Mouse (Mus musculus): ENCODE measurements around the gene Nomo1. TPM values are rescaled to one million over a fixed set of nuclear protein-coding genes. Genes with fewer than 3 reads are reported as not detected.
A peak's percentile ranks its signal among the peaks of the same experiment; 100 is the strongest.

Gene Nomo1
- polyA plus RNA-seq (2016; fragmentation: Nextera tagmentation; extraction: Ambion mirVana) = 47.8 and 54.4 TPM in 2 replicates

DNA sequence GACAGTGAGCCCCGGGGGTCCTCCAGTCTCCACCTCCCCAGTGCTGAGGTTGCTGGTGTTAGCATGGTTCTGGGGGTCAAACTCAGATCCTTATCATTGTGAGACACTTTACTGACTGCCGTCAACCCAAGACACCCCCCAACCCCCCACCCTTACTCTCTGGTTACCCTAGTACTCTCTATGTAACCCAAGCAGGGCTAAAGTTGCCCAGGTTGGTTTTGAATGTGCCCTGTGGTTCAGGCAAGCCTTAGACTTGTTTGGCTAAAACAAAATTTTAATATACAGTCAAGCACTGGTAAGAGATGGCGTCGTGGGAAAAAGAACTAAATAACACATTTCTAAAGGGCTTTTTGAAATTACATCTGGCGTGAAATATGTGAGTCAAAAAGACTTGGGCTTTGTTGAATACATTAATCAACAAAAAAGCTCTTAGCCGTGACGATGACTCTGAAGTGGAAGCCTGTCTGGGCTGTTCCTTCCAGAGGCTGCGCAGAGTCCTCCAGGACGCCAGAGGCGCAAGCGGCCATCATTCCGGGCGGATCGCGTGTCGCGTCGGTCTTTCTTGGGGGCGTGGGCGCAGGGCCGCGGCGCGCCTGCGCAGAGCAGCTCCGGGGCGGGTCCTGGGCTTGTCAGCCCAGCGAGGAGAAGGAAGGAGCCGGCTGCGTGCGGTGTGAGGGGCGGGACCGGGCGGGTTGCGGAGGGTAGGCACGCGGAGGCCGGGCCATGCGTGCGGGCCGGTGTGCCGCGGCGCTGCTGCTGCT lies at the start of gene Nomo1:
Nomo1 (plus strand) TSS at position 590 of the 761 bp plus-strand sequence.
- Histone ChIP-seq H3K36me3 (peaks cover 4% of the 10 kb centered on the region; the same call in 1 of the 2 replicates), H3K4me1 (replicated peaks) (peaks cover 17% of the 10 kb centered on the region), H3K4me2 (peak within 1 kb of the TSS; percentile 90), H3K27me3 (replicated peaks) (peaks cover 7% of the 10 kb centered on the region; the same call in 1 of the 2 replicates), H3K27ac (ENCODE audit: poor library complexity, severe bottlenecking) (no peak within 1 kb of the TSS), H3K9ac (peak within 1 kb of the TSS; percentile 87), H3K9me3 (replicated peaks) (no peaks in the 10 kb centered on the region), H3K4me3 (peak within 1 kb of the TSS; percentile 88)
- ATAC-seq (ENCODE audit: insufficient number of reproducible peaks, low FRiP score) = peak; percentile 95
- 6% methylated on average over 43 of the region's 44 CpGs for WGBS

DNA sequence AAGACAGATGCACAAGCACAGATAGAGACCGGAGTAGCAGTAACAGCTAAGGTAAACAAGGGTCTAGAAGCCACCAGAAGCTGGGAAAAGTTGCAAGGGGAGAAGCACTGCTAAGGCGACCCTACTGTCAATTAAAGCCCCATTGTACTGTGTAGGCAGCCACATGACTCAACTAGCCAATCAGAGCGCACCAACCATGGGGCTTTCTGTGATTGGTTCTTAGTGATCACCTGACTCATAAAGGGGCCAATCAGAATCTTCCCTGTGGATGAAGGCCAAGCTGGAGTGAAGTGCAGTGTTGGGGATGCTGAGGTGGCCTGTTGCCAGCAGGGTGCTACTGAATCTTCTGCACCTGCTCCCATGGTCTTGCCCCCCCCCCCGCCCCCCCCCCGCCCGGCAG lies 46.6 kb upstream of the Nomo1 start:
- Histone ChIP-seq H3K27me3 (replicated peaks) (peaks cover 9% of the 10 kb centered on the region; the same call in 1 of the 2 replicates), H3K36me3 (no peaks in the 10 kb centered on the region), H3K9ac (no peak overlapping the region), H3K27ac (ENCODE audit: poor library complexity, severe bottlenecking) (no peak overlapping the region), H3K4me2 (no peak overlapping the region), H3K9me3 (replicated peaks) (no peaks in the 10 kb centered on the region), H3K4me1 (replicated peaks) (no peaks in the 10 kb centered on the region), H3K4me3 (no peak overlapping the region)
- ATAC-seq (ENCODE audit: insufficient number of reproducible peaks, low FRiP score) = no peak
- WGBS = 73% methylated on average over 6 of the region's 6 CpGs

GRCm38 (mm10) chr7:45988344-45988743 lies 45.2 kb upstream of the Nomo1 start:
- WGBS = 80% methylated on average over 1 of the region's 1 CpGs
- Histone ChIP-seq H3K9ac (no peak overlapping the region), H3K4me3 (no peak overlapping the region), H3K36me3 (no peaks in the 10 kb centered on the region), H3K9me3 (replicated peaks) (no peaks in the 10 kb centered on the region), H3K27ac (ENCODE audit: poor library complexity, severe bottlenecking) (no peak overlapping the region), H3K27me3 (replicated peaks) (0 out of 2 replicates have a peak, but pooled peaks cover 6% of the 10 kb centered on the region), H3K4me2 (no peak overlapping the region), H3K4me1 (replicated peaks) (no peaks in the 10 kb centered on the region)
- no peak for ATAC-seq (ENCODE audit: insufficient number of reproducible peaks, low FRiP score)

- Histone ChIP-seq H3K9ac (no peak overlapping the region), H3K27me3 (replicated peaks) (0 out of 2 replicates have a peak, but pooled peaks cover 13% of the 10 kb centered on the region), H3K36me3 (no peaks in the 10 kb centered on the region), H3K9me3 (replicated peaks) (no peaks in the 10 kb centered on the region), H3K4me3 (no peak overlapping the region), H3K27ac (ENCODE audit: poor library complexity, severe bottlenecking) (no peak overlapping the region), H3K4me2 (no peak overlapping the region), H3K4me1 (replicated peaks) (no peaks in the 10 kb centered on the region)
- WGBS = 76% methylated on average over 8 of the region's 8 CpGs
- no peak for ATAC-seq (ENCODE audit: insufficient number of reproducible peaks, low FRiP score)
These were observed 41.0 kb upstream of the Nomo1 start for GRCm38 (mm10) chr7:45992470-45992869.

GRCm38 (mm10) chr7:46000577-46000976 lies 32.9 kb upstream of the Nomo1 start:
- WGBS = 86% methylated on average over 4 of the region's 4 CpGs
- Histone ChIP-seq H3K4me2 (no peak overlapping the region), H3K9me3 (replicated peaks) (no peaks in the 10 kb centered on the region), H3K27me3 (replicated peaks) (peaks cover 19% of the 10 kb centered on the region), H3K9ac (no peak overlapping the region), H3K4me1 (replicated peaks) (no peaks in the 10 kb centered on the region), H3K4me3 (no peak overlapping the region), H3K27ac (ENCODE audit: poor library complexity, severe bottlenecking) (no peak overlapping the region), H3K36me3 (no peaks in the 10 kb centered on the region)
- no peak for ATAC-seq (ENCODE audit: insufficient number of reproducible peaks, low FRiP score)

DNA sequence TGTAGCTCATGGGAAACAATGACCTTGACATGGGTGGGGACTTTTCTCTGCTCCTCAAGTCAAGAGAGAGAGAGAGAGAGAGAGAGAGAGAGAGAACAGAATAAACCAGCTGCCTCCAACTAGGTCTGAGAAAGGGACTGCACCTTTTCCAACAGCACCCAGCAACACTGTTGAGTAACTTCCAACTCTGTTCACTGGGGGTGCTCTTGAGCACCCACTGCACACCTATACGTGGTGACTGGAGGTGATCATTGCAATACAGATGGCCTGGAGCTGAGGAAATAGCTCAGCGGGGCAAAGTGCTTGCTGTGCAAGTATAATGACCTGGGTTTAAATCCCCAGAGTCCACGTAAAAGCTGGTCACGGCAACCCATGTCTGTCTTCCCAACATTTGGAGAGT lies 30.8 kb upstream of the Nomo1 start:
- Histone ChIP-seq H3K9me3 (replicated peaks) (no peaks in the 10 kb centered on the region; the same call in 1 of the 2 replicates), H3K4me2 (no peak overlapping the region), H3K27me3 (replicated peaks) (peaks cover 14% of the 10 kb centered on the region), H3K36me3 (no peaks in the 10 kb centered on the region), H3K9ac (no peak overlapping the region), H3K27ac (ENCODE audit: poor library complexity, severe bottlenecking) (no peak overlapping the region), H3K4me3 (no peak overlapping the region), H3K4me1 (replicated peaks) (no peaks in the 10 kb centered on the region)
- no peak for ATAC-seq (ENCODE audit: insufficient number of reproducible peaks, low FRiP score)
- 59% methylated on average over 4 of the region's 4 CpGs for WGBS

- no peak for ATAC-seq (ENCODE audit: insufficient number of reproducible peaks, low FRiP score)
- H3K4me3 ChIP-seq = no peak overlapping the region
These were observed 23.9 kb upstream of the Nomo1 start for GRCm38 (mm10) chr7:46009578-46009977.

DNA sequence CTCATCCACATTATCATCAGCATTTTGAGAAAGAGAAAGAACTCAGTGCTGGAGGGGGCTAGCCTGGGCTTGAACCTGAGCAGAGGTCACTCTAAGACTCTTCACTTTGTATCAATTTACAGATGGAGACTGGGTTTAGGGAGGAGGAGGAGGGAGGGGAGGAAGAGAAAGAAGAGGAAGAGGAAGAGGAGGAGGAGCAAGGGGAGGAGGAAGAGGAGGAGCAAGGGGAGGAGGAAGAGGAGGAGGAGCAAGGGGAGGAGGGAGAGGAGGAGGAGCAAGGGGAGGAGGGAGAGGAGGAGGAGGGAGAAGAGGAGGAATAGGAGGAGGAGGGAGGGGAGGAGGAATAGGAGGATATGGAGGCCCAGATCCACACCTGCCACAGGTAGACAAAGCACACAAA lies 21.4 kb upstream of the Nomo1 start:
- H3K4me2 ChIP-seq = no peak overlapping the region
- peaks cover 13% of the 10 kb centered on the region for H3K4me1 ChIP-seq (replicated peaks)
- no peak overlapping the region for H3K9ac ChIP-seq
- H3K36me3 ChIP-seq = no peaks in the 10 kb centered on the region
- no peak overlapping the region for H3K4me3 ChIP-seq
- H3K27me3 ChIP-seq (replicated peaks) = peaks cover 8% of the 10 kb centered on the region; the same call in 1 of the 2 replicates
- H3K9me3 ChIP-seq (replicated peaks) = no peaks in the 10 kb centered on the region
- H3K27ac ChIP-seq (ENCODE audit: poor library complexity, severe bottlenecking) = no peak overlapping the region
- no peak for ATAC-seq (ENCODE audit: insufficient number of reproducible peaks, low FRiP score)

More at GRCm38 (mm10) chr7:46009578-46009977, 23.9 kb upstream of the Nomo1 start:
- Histone ChIP-seq H3K27ac (ENCODE audit: poor library complexity, severe bottlenecking) (no peak overlapping the region), H3K36me3 (no peaks in the 10 kb centered on the region), H3K27me3 (replicated peaks) (peaks cover 19% of the 10 kb centered on the region; the same call in 1 of the 2 replicates), H3K4me1 (replicated peaks) (peaks cover 13% of the 10 kb centered on the region), H3K4me2 (no peak overlapping the region), H3K9me3 (replicated peaks) (no peaks in the 10 kb centered on the region; the same call in 1 of the 2 replicates), H3K9ac (no peak overlapping the region)
- WGBS = 21% methylated on average over 5 of the region's 5 CpGs

DNA sequence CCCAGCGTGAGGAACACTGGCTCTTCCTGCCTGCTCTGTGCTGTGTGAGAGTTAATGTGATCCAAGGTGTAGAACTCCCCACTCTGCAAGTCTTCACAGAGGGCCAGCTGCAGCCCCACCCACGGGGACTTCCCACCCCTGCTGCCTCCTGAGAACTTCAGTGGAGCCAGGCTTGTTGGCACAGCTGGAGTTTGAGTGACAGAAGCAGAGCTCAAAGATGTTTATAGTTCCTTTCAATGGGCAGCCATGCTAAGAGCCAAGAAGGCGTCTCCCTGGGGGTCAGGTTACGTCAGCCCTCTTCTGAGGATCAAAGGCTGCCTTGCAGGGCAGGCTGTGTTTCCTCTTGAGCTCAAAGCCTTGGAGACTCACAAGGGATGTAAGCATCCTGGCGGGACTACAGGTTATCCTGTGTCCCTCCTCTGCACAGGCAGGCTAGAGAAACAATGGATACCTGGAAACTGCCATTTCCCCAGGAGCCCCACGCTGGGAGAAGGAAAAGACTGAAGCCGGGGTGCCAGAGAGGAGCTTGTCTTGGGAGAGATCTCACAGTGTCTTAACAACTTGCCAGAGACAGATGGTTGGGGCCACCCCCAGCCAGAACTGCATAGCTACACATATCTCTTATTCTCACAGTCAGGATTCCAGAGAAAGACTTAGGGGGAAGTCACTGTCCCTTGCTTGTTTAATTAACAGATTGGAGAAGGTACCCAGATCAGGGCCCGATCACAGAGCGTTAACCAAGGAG lies 20.1 kb upstream of the Nomo1 start:
- H3K27me3 ChIP-seq (replicated peaks) = peaks cover 2% of the 10 kb centered on the region; the same call in 1 of the 2 replicates
- WGBS = 19% methylated on average over 9 of the region's 9 CpGs
- no peak overlapping the region for H3K4me3 ChIP-seq
- H3K36me3 ChIP-seq = no peaks in the 10 kb centered on the region
- H3K27ac ChIP-seq (ENCODE audit: poor library complexity, severe bottlenecking) = no peak overlapping the region
- no peak overlapping the region for H3K4me2 ChIP-seq
- peak; percentile 37; the same call in 1 of the 2 replicates for ATAC-seq (ENCODE audit: insufficient number of reproducible peaks, low FRiP score)
- no peak overlapping the region for H3K9ac ChIP-seq
- H3K4me1 ChIP-seq (replicated peaks) = peaks cover 13% of the 10 kb centered on the region
- H3K9me3 ChIP-seq (replicated peaks) = no peaks in the 10 kb centered on the region

DNA sequence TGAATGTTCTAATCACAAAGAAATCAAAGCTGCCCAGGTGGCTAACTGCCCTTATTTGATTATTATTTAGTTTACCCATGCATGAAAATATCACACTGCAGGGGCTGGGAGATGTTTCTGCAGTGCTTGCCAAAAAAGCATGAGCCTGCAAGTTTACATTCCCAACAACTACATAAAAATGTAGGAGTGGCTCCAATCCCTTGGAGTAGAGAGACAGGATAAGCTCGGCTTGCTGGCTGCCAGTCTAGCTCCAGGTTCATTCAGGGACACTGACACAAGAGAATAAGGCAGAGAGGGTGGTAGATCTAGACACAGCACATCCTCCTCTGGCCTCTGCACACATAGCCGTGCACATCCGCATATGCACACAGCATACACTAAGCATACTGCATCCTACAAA lies 13.9 kb upstream of the Nomo1 start:
- H3K9me3 ChIP-seq (replicated peaks) = no peaks in the 10 kb centered on the region
- H3K27me3 ChIP-seq (replicated peaks) = no peaks in the 10 kb centered on the region
- WGBS = 62% methylated on average over 3 of the region's 3 CpGs
- no peak overlapping the region for H3K4me3 ChIP-seq
- H3K27ac ChIP-seq (ENCODE audit: poor library complexity, severe bottlenecking) = no peak overlapping the region
- no peak overlapping the region for H3K9ac ChIP-seq
- peaks cover 7% of the 10 kb centered on the region; the same call in 1 of the 2 replicates for H3K4me1 ChIP-seq (replicated peaks)
- ATAC-seq (ENCODE audit: insufficient number of reproducible peaks, low FRiP score) = no peak
- H3K36me3 ChIP-seq = no peaks in the 10 kb centered on the region
- no peak overlapping the region for H3K4me2 ChIP-seq

DNA sequence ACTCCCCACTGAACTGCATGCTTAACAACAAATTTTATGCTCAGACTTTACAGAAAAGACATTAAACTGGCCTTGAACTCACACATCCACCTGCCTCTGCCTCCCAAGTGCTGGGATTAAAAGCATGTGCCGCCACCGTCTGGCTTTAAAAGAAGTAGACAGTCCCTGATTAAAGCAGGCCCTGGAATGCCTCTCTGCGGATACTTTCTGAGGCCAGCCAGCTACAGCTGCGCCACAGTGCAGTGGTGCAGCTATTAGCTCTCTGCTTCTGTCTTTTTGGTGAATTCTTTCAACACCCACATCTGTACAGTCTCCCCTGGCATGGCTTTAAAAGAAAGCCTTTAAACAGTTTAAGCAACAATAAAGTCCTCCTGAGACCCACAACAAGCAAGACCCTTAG lies 11.5 kb upstream of the Nomo1 start:
- no peak overlapping the region for H3K4me2 ChIP-seq
- WGBS = 36% methylated on average over 4 of the region's 4 CpGs
- peaks cover 7% of the 10 kb centered on the region; the same call in 1 of the 2 replicates for H3K4me1 ChIP-seq (replicated peaks)
- H3K27ac ChIP-seq (ENCODE audit: poor library complexity, severe bottlenecking) = no peak overlapping the region
- no peak overlapping the region for H3K4me3 ChIP-seq
- H3K36me3 ChIP-seq = no peaks in the 10 kb centered on the region
- ATAC-seq (ENCODE audit: insufficient number of reproducible peaks, low FRiP score) = no peak
- H3K27me3 ChIP-seq (replicated peaks) = no peaks in the 10 kb centered on the region
- no peak overlapping the region for H3K9ac ChIP-seq
- H3K9me3 ChIP-seq (replicated peaks) = no peaks in the 10 kb centered on the region
